Mouse (Mus musculus) liver, adult 2 months (tissue): Measurements from ENCODE around the gene Fam83d. TPM values are rescaled to one million over a fixed set of nuclear protein-coding genes. Genes with fewer than 3 reads are reported as not detected.

ENCODE experiments used
- DNase-seq: peaks from one replicate; pipeline ENCODE4 v3.0.0-alpha.2; 2011; ENCODE audit warnings: low read depth, low spot score; ENCODE audit errors: extremely low read depth
- H3K27ac ChIP-seq: fragments of 200-500 bp; replicated peaks from 2 replicates; pipeline ENCODE4 v1.5.1; 2012; ENCODE audit warnings: low read depth, mild to moderate bottlenecking, control low read depth, inconsistent platforms, low read length; ENCODE audit not compliant: insufficient read depth
- H3K27me3 ChIP-seq: fragments of 200-500 bp; 2 replicates; pipeline ENCODE4 v1.6.1; 2012; ENCODE audit warnings: mild to moderate bottlenecking, moderate library complexity, low read length, inconsistent platforms; ENCODE audit not compliant: control insufficient read depth, insufficient read depth
- H3K36me3 ChIP-seq: fragments of 200-500 bp; 2 replicates; pipeline ENCODE4 v1.6.1; 2012; ENCODE audit warnings: low read length, inconsistent platforms; ENCODE audit not compliant: control insufficient read depth, insufficient read depth
- H3K4me1 ChIP-seq: fragments of 200-500 bp; 2 replicates; pipeline ENCODE4 v1.6.1; 2011; ENCODE audit warnings: low read length; ENCODE audit not compliant: control insufficient read depth, insufficient read depth
- H3K4me3 ChIP-seq: fragments of 200-500 bp; 2 replicates; pipeline ENCODE4 v1.5.1; 2011; ENCODE audit warnings: low read depth, mild to moderate bottlenecking, control low read depth, low read length, moderate library complexity; ENCODE audit not compliant: insufficient read depth
- H3K79me2 ChIP-seq: fragments of 200-500 bp; 2 replicates; pipeline ENCODE4 v1.6.1; 2012; ENCODE audit warnings: inconsistent platforms, mild to moderate bottlenecking, low read length, moderate library complexity; ENCODE audit not compliant: control insufficient read depth, insufficient read depth
- H3K9ac ChIP-seq: fragments of 200-500 bp; 2 replicates; pipeline ENCODE4 v1.6.1; 2012; ENCODE audit warnings: low read depth, mild to moderate bottlenecking, control low read depth, inconsistent platforms, low read length
- CTCF ChIP-seq: fragments of 200-500 bp; IDR thresholded peaks from 2 replicates; pipeline ENCODE4 v1.5.1; 2011; ENCODE audit warnings: low read depth, low read length, control low read depth
- POLR2A ChIP-seq: fragments of 200-500 bp; IDR thresholded peaks from 2 replicates; pipeline ENCODE4 v1.6.1; 2011; ENCODE audit warnings: low read length, control low read depth; ENCODE audit not compliant: insufficient read depth; ENCODE audit errors: extremely low read depth
- WGBS: fragments of 180-500 bp; shearing (Covaris S2); methylation state at CpG from one replicate; pipeline ENCODE4 v1.1.7; 2018; 5-methylcytosine and 5-hydroxymethylcytosine counted together
- polyA plus RNA-seq: library from polyadenylated mRNA; depleted of rRNA; stranded (reverse); fragments of >200 nt; gene quantifications from 2 replicates; pipeline ENCODE4 v1.2.3, GENCODE M21; 2012
- total RNA-seq: library from RNA; depleted of rRNA; stranded (reverse); fragments of >200 nt; gene quantifications from 2 replicates; pipeline ENCODE4 v1.2.3, GENCODE M21; 2014

Fam83d gene
- total and polyA plus RNA-seq, 2 experiments, result 0.09 to 0.15 TPM

DNA sequence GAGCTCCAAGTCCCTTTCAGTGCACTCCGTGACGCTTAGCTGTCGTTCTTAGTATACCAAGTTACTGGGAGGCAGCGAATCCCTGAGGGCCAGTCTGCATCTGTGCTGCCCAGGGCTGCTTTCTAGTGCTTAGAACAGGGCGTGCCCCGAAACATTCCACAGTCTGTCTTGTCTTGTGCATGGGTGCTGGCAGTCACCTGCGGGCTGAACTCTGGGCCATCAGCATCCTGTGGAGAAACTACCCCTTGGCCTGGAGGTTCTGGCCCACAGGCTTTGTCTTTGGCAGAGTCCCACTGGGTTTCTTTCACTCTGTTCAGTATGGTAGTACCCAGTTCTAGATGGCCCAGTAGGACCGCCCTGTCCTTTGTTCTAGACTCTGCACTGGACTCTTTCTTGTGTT lies 32.9 kb downstream of the Fam83d start:
- Histone ChIP-seq H3K27ac (no peak overlapping the region), H3K36me3 (peaks cover 9% of the 10 kb centered on the region), H3K9ac (no peak overlapping the region), H3K79me2 (no peaks in the 10 kb centered on the region; the same call in 1 of the 2 replicates), H3K4me3 (no peak overlapping the region), H3K4me1 (no peaks in the 10 kb centered on the region), H3K27me3 (no peaks in the 10 kb centered on the region)
- 98% methylated on average over 8 of the region's 8 CpGs for WGBS
- DNase-seq, result no peak
- TF ChIP-seq CTCF (no peak), POLR2A (no peak)

DNA sequence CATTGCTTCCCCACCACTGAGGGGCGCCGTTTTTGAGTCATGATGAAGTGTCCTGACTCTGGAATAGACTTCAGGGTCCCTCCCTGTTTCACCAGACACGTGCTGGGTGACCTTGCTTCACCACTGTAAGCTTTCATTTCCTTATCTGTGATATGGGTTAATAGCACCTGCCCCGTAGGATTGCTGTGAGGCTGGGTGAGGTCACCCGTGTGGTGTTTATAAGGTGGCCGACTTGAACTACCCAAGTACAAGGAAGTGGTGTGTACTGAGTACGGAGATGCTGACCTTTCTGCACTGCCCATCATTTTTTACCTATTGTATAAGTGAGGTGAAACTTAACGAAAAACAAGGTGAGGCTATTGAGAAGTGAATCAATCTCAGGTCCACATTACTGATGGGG lies 35.7 kb downstream of the Fam83d start:
- no peak overlapping the region for H3K27ac ChIP-seq
- DNase-seq, result no peak
- peaks cover 10% of the 10 kb centered on the region for H3K36me3 ChIP-seq
- H3K9ac ChIP-seq, result no peak overlapping the region
- no peaks in the 10 kb centered on the region for H3K79me2 ChIP-seq
- no peak overlapping the region for H3K4me3 ChIP-seq
- H3K4me1 ChIP-seq, result no peaks in the 10 kb centered on the region
- H3K27me3 ChIP-seq, result no peaks in the 10 kb centered on the region
- 91% methylated on average over 8 of the region's 8 CpGs for WGBS
- TF ChIP-seq POLR2A (no peak), CTCF (no peak)

DNA sequence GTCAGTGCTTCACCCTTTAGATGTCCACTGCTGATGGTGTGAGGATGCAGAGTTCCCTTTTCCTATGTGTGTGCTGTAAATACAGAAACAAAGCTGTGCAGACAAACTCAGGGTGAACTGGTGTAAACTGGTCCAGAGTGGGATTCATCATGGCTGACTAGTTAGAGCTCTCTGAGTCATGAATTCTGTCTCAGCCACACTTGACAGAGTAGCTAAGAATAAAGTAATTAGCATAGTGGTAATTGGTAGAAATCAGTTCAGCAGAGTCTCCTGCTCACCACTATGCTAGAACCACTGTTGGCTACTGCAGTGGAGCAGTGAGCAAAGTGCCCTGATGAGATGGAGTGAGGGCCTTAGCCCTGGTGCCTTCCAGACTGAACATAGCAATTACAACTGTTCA lies 47.8 kb downstream of the Fam83d start:
- H3K36me3 ChIP-seq, result peaks cover 15% of the 10 kb centered on the region; the same call in 1 of the 2 replicates
- no peak for TF ChIP-seq POLR2A
- TF ChIP-seq CTCF, result no peak
- H3K79me2 ChIP-seq, result no peaks in the 10 kb centered on the region

DNA sequence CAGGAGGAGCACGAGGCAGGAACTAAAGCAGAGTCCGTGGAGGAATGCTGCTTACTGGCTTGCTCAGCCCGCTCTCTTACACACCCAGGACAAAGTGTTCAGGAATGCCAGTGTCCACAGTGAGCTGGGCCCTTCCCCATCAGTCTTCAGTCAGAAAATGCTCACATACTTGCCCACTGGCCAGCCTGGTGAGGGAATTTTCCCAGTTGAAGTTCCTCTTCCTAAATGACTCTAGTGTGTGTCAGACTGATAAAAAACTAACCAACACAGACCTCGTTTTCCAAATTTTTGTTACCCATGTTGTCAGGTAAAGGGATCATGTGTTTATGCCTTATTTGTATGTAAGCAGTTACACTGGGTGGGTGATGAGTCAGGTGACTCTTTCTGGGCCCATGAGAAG lies 48.3 kb downstream of the Fam83d start:
- no peak overlapping the region for H3K4me3 ChIP-seq
- DNase-seq, result no peak
- TF ChIP-seq CTCF (no peak), POLR2A (no peak)
- H3K79me2 ChIP-seq, result no peaks in the 10 kb centered on the region
- no peak overlapping the region for H3K27ac ChIP-seq
- WGBS, result 90% methylated on average over 4 of the region's 4 CpGs
- peaks cover 15% of the 10 kb centered on the region; the same call in 1 of the 2 replicates for H3K36me3 ChIP-seq
- H3K9ac ChIP-seq, result no peak overlapping the region
- H3K4me1 ChIP-seq, result no peaks in the 10 kb centered on the region
- H3K27me3 ChIP-seq, result no peaks in the 10 kb centered on the region

More for the DNA sequence above, 47.8 kb downstream of the Fam83d start:
- Histone ChIP-seq H3K4me3 (no peak overlapping the region), H3K27me3 (no peaks in the 10 kb centered on the region), H3K27ac (no peak overlapping the region), H3K9ac (no peak overlapping the region), H3K4me1 (no peaks in the 10 kb centered on the region)
- no peak for DNase-seq

DNA sequence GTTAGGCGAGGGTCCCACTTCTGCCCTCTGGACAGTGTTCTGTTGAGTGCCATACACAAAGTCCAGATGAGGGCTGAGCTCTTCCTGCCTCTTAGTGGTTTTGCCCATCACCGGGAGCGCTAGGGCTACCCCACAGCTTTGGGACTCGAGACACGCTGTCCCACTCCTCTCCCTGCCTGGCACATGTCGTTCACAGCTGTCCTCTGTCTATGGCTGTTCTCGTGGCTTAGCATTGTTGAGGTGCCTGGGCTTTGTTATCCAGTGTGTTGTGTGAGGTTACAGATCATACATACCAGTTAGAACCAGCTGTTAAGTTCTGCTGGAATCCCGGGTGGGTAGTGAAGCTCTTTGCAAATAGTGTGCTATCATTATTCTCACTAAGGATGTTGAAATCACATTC lies 49.8 kb downstream of the Fam83d start:
- no peak for TF ChIP-seq CTCF
- H3K4me1 ChIP-seq, result no peaks in the 10 kb centered on the region
- DNase-seq, result no peak
- no peak overlapping the region for H3K27ac ChIP-seq
- H3K4me3 ChIP-seq, result no peak overlapping the region
- no peaks in the 10 kb centered on the region for H3K27me3 ChIP-seq
- H3K79me2 ChIP-seq, result no peaks in the 10 kb centered on the region
- H3K36me3 ChIP-seq, result peaks cover 13% of the 10 kb centered on the region; the same call in 1 of the 2 replicates
- H3K9ac ChIP-seq, result no peak overlapping the region
- 90% methylated on average over 8 of the region's 8 CpGs for WGBS

DNA sequence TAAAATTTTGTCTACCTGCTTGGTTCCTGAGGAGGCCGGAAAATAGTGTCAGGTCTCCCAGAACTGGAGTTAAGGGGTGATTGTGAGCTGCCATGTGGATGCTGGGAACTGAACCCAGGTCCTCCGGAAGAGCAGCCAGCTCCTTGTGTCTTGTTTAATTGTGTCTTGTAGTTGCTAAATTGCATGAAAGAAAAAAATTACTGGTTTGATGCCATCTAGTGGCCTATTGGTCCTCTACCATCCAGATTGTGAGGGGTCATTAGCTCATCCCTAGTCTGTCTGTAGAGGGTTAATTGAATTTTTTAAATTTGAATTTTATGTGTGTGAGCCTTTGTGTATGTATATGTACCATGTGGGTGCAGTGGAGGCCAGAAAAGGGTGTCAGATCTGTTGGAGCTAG lies 60.2 kb downstream of the Fam83d start:
- H3K27ac ChIP-seq, result no peak overlapping the region
- no peak for TF ChIP-seq POLR2A
- no peak for TF ChIP-seq CTCF
- DNase-seq, result no peak
- WGBS, result 94% methylated on average over 2 of the region's 2 CpGs
- H3K4me1 ChIP-seq, result no peaks in the 10 kb centered on the region
- peaks cover 19% of the 10 kb centered on the region for H3K36me3 ChIP-seq
- H3K4me3 ChIP-seq, result no peak overlapping the region
- no peaks in the 10 kb centered on the region for H3K79me2 ChIP-seq
- no peak overlapping the region for H3K9ac ChIP-seq
- H3K27me3 ChIP-seq, result no peaks in the 10 kb centered on the region
